Mouse (Mus musculus) small intestine, adult 2 months (tissue): ENCODE results near the gene Gabpb2.

Experiments
- CTCF ChIP-seq: fragments of 200-500 bp; IDR thresholded peaks from 2 replicates; pipeline ENCODE4 v1.5.1; 2012; ENCODE audit warnings: low read depth, mild to moderate bottlenecking, control low read depth, inconsistent platforms, low read length, moderate library complexity, mixed read lengths; ENCODE audit not compliant: insufficient replicate concordance, insufficient read length; ENCODE audit errors: extremely low read depth
- POLR2A ChIP-seq: fragments of 200-500 bp; IDR thresholded peaks from 2 replicates; pipeline ENCODE4 v1.6.1; 2012; ENCODE audit warnings: low read depth, mild to moderate bottlenecking, control low read depth, inconsistent platforms, low read length, moderate library complexity

- TF ChIP-seq POLR2A (peak; percentile 38; the same call in 1 of the 2 replicates), CTCF (no peak)
These were observed 82.7 kb downstream of the Gabpb2 start for GRCm38 (mm10) chr3:95135023-95135422.
